Mouse (Mus musculus) skeletal muscle tissue, adult 2 months (tissue): ENCODE measurements around the gene Serpinb9g.
"Not testable (repeated sequence)": the region's sequence is repeated elsewhere in the genome, so short reads cannot be mapped to it uniquely, and the experiment has no call there.

Experiments
- DNase-seq: peaks from one replicate; pipeline ENCODE4 v3.0.0-alpha.2; 2012; ENCODE audit warnings: low read depth, low spot score

Gene Serpinb9g

DNA sequence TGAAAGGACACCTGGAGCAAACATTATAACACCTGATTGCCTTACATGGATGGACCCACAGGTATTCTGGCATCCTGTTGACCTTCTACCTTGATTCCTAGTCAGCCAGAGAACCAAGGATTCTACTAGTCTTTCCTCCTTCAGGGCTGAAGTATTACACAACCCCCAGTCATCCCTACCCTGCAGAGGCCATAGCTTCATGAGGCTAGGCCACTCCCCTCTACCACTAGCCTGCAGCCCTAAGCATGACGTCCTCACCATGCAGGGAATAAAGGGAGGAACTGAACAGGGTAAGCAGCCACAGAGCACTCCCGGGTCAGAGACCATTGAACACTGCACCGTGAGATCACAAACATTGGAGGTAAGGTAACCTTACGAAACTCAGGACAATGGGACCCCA is at the start of gene Serpinb9g:
TSS of gene Serpinb9g (plus strand) at position 301 of the 400 bp plus-strand sequence.
- DNase-seq = not testable (repeated sequence)

DNA sequence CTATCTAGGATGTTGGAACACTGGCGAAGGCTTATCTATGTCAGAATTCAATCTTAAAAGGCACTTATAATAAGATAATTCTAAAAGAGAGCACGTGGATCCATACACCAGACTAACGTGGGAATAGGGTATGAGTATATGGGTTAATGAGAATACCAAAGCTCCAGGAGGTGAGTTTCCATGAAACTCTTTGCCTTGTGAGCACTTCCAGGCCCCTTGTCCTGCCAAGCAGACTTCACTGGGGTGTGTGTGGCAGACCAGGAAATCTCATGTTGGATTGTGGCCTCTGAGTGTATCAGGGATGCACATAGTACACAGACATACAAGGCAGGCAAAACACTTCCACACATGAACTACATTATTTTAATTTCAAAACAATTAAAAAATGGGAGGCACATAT is 718 bp upstream of the Serpinb9g start:
- not testable (repeated sequence) for DNase-seq

DNA sequence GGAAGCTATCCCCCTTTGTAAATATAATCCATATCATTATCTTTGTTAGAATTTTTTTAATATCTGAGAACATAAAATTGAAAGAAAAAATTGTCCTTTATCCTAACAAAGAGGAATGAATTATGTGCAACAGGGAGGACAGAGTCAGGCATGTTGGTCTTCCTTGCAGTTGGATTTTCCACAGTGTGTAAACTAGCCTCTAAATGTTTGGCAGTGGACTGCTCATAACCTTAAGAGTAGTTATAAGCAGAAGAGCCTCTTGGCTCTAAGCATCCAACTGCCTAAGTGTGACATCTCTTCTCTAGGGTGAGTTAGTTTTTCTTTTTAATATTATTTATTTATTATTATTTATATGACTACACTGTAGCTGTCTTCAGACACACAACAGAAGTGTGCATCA is 40.0 kb downstream of the Serpinb9g start:
- DNase-seq = no peak

DNA sequence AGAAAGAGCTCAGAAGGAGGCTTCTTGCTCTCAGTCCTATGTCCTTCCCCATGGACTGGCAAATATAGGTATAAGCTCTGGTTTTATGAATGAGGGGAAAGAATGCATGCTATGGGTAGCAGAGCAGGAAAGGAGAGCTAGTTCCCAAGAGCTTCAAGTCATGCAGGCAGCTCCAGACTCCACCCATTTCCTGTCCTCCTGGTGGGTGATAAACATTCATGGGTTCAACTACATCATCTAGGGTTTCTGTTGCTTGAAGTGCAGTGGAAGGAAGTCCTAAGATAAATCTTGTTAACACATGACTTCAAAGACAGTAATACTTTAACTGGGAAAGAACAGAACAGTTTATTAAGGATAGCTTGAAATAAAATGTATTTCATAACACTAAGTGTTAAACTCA is 48.2 kb downstream of the Serpinb9g start:
- no peak for DNase-seq
